Mouse (Mus musculus): ENCODE data around the gene Ghdc.

Ghdc gene

GRCm38 (mm10) chr11:100770646-100771408, at the start of gene Ghdc:
Gene Ghdc (minus strand): TSS chr11:100770957.
- DNase-seq = peak; percentile 66

- DNase-seq = no peak
Measured at GRCm38 (mm10) chr11:100820047-100820446, 49.3 kb upstream of the Ghdc start.

DNA sequence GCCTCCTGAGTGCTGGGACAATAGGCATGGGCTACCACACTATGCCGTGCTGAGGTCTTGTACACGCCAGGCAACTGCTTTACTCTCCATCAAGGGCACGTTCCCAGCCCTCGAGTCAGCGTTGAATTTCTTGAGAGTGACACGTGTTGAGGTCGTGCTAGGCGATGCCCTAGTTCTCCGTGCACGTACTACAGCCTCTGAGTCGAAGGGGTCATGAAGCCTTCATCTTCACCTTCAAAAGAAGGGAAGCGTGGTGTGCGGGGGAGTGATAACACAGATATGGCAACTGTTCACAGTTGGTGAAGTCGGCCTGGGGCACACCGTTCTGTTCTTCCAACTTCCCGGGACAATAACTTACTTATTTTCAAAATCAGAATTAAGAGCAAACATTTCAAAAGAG, 48.9 kb upstream of the Ghdc start:
- DNase-seq = no peak

- no peak for DNase-seq
Measured at GRCm38 (mm10) chr11:100819048-100819447, 48.3 kb upstream of the Ghdc start.

GRCm38 (mm10) chr11:100818359-100819012, 47.7 kb upstream of the Ghdc start:
- DNase-seq = no peak

DNA sequence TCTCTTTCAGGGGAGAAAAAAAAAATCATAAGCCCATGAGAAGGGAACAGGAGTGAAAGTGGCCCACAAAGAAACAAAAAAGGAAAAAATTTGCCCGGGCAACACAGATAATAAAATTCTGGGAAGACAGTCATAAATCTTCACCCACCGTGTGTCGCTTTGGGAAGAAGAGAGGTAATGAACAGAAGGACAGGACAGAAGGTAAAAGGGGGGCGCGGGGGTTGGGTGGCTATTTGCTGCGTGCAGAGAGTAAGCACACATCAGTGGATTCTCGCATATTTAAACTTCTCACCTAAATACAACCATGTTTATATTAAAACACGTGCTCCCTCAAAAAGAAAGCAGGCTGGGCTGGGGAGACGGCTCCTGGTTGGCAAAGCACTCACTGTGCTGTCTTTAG, 46.6 kb upstream of the Ghdc start:
- peak; percentile 88 for DNase-seq

- peak; percentile 82 for DNase-seq
Measured at GRCm38 (mm10) chr11:100816801-100817200, 46.0 kb upstream of the Ghdc start.

DNA sequence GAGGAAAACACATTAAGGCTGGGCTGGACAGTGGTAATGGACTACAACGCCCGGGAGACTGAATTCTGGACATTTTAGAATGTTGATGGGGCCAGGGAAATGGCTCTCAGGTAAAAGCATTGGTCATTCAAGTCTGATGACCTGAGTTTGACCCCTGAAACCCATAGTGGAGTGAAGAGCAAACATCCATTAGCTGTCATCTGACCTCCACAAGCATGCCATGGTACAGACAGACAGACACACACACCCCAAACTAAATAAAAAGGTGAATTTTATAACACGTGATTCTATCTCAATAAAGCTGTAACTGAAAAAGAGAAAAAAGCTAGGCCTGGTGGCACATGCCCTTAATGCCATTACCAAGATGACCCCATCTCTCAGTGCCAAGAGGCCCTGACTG, 45.6 kb upstream of the Ghdc start:
- DNase-seq = no peak

DNA sequence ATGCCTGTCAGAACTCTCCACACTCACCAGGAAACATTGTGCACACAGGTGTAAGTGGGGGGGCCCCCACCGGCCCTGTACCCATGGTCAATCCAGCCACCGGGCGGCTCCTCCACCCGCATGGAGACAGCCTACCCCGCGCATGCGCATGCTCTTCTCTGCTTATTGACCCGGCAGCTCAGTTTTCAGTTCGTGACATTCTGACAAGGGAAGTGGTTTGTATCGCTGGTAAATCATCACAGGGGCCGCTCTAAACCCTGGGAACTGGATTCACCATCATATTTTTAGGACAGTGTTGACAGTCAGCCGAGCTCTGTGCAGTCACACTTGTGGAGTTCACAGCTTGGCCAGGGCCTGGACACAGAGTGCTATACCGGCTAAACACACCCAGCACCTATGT, 43.7 kb upstream of the Ghdc start:
- peak; percentile 62 for DNase-seq

DNA sequence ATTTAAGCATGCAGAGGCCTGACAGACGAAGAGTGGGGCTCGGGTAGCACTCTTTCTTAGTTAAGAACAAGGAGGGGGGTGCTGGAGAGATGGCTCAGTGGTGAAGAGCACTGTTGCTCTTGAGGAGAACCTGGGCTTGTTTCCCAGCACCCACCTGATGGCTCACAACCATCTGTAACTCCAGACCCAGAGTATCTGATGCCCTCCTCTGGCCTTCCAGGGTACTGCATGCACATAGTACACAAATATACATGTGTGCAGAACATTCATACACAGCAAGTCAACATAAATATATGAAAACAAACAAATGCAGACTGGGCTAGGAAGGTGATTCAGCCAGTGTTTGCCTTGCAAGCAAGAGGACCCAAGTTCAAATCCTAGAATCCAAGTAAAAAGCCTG, 40.4 kb upstream of the Ghdc start:
- no peak for DNase-seq

- DNase-seq = no peak
Measured at GRCm38 (mm10) chr11:100810516-100810915, 39.8 kb upstream of the Ghdc start.

DNA sequence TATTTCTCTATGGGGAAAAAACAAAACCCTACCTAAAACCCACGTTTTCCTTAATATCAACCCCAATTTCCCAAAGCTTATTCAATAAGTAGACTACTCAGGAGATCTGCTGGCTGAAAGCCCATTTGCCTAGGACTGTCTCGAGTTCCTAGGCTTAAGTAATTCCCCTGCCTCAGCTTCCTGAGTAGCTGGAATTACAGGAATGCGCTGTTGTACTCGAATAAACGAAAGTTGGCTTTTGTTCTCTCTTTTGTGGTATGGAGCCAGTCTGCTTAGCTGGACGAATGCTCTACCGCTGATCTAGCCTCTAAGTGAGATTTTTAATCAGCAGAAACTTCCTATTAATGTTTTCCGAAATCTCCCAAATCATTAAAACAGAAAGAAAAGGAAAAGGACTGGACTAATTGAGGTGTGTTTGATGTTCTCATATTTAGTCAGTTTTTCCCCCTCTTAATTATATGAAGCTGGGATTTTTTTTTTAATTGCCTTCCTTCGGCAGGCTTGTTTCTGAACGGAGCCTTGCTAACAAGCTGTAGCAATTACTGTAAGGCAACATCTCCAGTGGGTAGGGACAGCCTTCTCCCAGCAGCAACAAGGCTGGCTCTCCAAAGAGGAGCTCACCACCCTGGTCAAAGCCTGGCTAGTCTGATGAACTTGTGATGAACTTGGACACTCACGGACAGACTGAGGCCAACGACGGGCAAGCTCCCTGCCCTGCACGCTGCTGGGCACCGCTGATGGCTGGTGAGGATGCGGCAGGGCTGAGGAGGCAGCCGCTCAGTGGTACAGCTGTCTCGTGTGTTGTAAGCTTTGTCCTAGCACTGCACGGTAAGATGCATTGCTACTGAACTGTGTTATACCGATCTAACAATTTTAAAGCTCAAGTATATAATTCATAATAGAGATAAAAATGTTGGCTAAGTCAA, 35.9 kb upstream of the Ghdc start:
- DNase-seq = no peak

DNA sequence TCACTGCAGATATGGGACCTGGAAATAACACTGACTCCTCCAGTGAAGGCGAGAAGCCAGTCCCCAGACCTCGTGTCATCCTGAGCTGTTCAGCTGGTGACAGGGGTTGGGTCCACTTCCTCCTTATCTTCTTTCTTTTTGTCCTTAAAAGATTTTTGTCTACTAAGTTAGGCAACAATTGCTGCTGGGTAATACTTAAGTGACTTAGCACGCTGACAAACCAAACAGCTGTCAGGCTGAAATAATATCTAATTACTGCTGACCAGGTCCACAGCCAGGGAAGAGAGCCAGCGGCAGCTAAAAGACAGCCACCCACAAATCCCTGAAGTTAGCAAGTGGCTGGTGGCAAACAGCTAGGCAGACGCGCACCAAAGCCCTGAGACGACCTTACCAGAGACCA, 34.8 kb upstream of the Ghdc start:
- DNase-seq = no peak

GRCm38 (mm10) chr11:100804409-100804808, 33.7 kb upstream of the Ghdc start:
- DNase-seq = no peak

DNA sequence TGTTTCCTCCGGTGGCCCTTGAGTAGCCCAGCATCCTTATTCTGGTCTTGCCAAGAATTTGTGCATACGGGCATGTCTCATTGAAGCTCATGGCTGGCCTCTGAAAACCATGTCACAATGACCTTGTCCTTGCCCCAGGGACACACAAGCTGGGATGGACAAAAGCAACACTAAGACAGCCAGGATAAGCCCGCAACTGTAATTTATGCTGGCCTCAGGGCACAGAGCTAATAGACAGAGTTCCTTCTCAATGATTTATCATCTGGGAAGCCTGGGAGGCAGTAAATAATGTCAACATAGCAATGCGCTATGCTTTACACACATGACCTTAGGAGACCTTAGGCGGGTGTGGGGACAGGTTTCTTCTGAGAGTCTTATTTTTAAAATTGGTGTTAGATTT, 28.7 kb upstream of the Ghdc start:
- no peak for DNase-seq

GRCm38 (mm10) chr11:100796585-100796984, 25.8 kb upstream of the Ghdc start:
- no peak for DNase-seq

DNA sequence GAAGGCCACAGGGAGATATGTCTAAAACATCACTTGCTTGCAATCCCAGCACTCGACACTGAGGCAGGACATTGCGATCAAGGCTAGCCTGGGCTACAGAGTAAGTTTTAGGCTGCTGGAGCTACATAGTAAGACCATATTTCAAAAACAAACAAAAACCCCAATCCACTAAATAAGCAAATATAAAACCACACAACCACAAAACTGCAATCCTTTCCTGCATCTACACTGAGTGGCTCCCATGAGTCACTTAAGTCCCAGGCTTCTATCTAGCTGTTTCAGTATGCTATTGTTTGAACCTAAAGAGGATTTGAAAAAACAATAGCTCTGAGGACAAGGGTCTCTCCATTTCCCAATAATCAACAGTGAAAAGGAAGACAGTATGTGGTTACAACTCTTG, 24.6 kb upstream of the Ghdc start:
- no peak for DNase-seq

GRCm38 (mm10) chr11:100791457-100792049, 20.8 kb upstream of the Ghdc start:
- DNase-seq = no peak

DNA sequence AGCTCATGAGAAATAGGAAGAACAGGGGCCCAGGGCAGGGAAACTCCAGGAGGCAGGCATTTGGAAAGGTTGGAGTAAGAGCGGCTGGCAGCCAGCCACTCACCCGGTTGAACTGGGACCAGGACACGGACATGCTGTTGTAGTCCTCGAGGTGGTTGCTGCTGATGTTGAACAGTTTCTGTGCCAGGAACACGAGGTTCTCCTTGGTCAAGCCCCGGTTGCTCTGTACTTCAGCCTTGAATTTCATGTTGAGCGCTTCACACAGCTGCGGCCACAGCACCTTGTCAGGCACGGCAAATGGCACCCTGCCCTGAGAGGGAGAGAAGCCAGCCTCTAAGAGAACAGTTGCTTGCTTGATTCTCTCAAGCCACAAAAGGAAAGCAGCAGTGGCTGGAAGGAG, 19.9 kb upstream of the Ghdc start:
- DNase-seq = peak; percentile 75

- DNase-seq = no peak
Measured at GRCm38 (mm10) chr11:100789702-100790101, 18.9 kb upstream of the Ghdc start.

DNA sequence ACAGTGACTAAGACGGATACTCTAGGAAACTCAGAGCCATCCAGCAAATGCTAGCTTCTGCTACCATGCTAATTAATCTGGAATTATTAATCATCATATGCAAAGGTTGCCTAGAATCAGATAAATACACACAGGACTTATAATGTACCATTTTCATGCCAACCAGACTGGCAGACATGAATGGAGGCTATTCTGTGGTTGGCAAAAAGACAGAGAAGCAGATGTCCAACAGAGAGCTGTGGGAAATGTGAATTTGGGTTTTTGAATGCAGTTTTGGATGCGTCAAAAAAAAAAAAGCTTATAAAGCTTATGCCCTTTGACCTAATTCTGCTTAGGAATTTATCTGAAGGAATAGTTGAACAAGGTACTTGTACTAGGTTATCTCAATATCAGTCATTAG, 15.0 kb upstream of the Ghdc start:
- peak; percentile 74 for DNase-seq

DNA sequence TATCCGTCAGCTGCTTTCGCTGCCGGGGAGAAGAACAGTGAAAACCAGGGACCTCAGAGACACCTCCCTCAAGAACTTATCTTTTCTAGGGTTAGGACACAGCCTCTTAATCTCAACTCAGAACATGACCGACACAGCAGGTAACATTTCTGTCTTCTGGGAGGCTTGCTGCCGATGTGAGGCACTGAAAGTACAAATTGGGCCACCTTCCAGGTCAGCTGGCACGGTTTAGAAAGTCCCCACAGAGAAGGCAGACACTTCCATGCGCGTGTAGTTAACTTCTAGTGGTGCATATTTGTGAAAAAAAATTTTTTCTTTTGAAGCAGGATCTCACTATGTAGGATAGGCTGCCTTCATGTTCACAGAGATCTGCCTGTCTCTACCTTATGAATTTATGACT, 13.5 kb upstream of the Ghdc start:
- DNase-seq = no peak

DNA sequence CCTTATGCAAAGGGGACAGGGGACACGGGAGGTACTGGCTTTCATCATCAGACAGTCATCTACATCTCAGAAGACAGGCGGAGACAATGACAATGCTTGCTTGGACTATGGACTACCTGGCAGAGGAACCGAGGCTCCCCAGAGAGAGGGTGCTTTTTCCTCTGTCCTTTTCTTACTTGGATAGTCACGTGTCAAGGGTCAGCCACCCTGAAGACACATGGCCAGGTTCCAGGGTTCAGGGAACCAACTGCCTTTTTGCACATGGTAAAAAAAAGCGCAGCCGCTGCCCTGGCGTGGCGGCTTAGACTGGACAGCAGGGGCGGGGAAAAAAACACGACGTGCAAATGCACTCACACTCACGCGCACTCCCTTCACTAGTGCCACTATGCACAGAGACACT, 11.8 kb upstream of the Ghdc start:
- no peak for DNase-seq
